Mouse (Mus musculus) ES-E14 (cell line): ENCODE data around the gene Uba52. TPM values are rescaled to one million over a fixed set of nuclear protein-coding genes. Genes with fewer than 3 reads are reported as not detected.

Source experiments
- DNase-seq: peaks from one replicate; pipeline ENCODE4 v3.0.0-alpha.2; 2013; ENCODE audit warnings: low read depth, low spot score
- H3K27ac ChIP-seq: 2 replicates; pipeline ENCODE4 v1.5.1; 2012; ENCODE audit warnings: low read depth, mild to moderate bottlenecking, low read length, moderate library complexity, mixed read lengths; ENCODE audit not compliant: poor library complexity, insufficient read depth, severe bottlenecking
- H3K36me3 ChIP-seq: 2 replicates; pipeline ENCODE4 v1.6.1; 2012; ENCODE audit warnings: mild to moderate bottlenecking, low read length, moderate library complexity, mixed read lengths; ENCODE audit not compliant: control insufficient read depth, poor library complexity, insufficient read depth, severe bottlenecking
- H3K4me1 ChIP-seq, 2 experiments: fragments of 150-350 bp in 1 of 2; sonication (generic) in 1 of 2; 2 replicates each; pipeline ENCODE4 v1.6.1; 2012; ENCODE audit warnings: low read length in 2 of 2, mild to moderate bottlenecking in 1 of 2, mixed read lengths in 1 of 2; ENCODE audit not compliant: control insufficient read depth in 2 of 2, insufficient read depth in 2 of 2, poor library complexity in 1 of 2
- H3K4me3 ChIP-seq, 2 experiments: fragments of 150-350 bp in 1 of 2; sonication (generic) in 1 of 2; 2 replicates each; pipeline ENCODE4 v1.5.1; 2012; ENCODE audit warnings: low read length in 2 of 2, low read depth in 1 of 2, mild to moderate bottlenecking in 1 of 2, mixed read lengths in 1 of 2; ENCODE audit not compliant: insufficient read depth in 1 of 2, poor library complexity in 1 of 2, severe bottlenecking in 1 of 2
- H3K9ac ChIP-seq: 2 replicates; pipeline ENCODE4 v1.6.1; 2012; ENCODE audit warnings: low read depth, mild to moderate bottlenecking, low read length, mixed read lengths; ENCODE audit not compliant: poor library complexity, insufficient read depth, severe bottlenecking
- H3K9me3 ChIP-seq: fragments of 150-350 bp; sonication (generic); 2 replicates; pipeline ENCODE4 v1.6.1; 2012; ENCODE audit warnings: low read depth, mild to moderate bottlenecking, low read length; ENCODE audit not compliant: control insufficient read depth, insufficient read depth
- CHD2 ChIP-seq: IDR thresholded peaks from 2 replicates; pipeline ENCODE4 v1.6.1; 2014; ENCODE audit warnings: mild to moderate bottlenecking, low read depth, low read length, inconsistent platforms
- HCFC1 ChIP-seq: IDR thresholded peaks from 2 replicates; pipeline ENCODE4 v1.6.1; 2012; ENCODE audit warnings: low read length, inconsistent platforms, borderline replicate concordance; ENCODE audit not compliant: insufficient read depth
- MAFK ChIP-seq: IDR thresholded peaks from 2 replicates; pipeline ENCODE4 v1.6.1; 2014; ENCODE audit warnings: mild to moderate bottlenecking, low read depth, low read length, inconsistent platforms; ENCODE audit not compliant: insufficient read depth
- ZC3H11A ChIP-seq: IDR thresholded peaks from 2 replicates; pipeline ENCODE4 v1.6.1; 2012; ENCODE audit warnings: low read depth, mild to moderate bottlenecking, inconsistent platforms, low read length, borderline replicate concordance
- ZNF384 ChIP-seq: IDR thresholded peaks from 2 replicates; pipeline ENCODE4 v1.6.1; 2012; ENCODE audit warnings: low read depth, low read length, inconsistent platforms
- in situ Hi-C, 2 experiments: fragments of 600-800 bp; cut with MboI; formaldehyde crosslinking; loops; one replicate each; pipeline ENCODE4 v1.15.1; 2025; ENCODE audit warnings: low sequenced_read_pairs in 2 of 2, inconsistent platforms in 1 of 2; ENCODE audit not compliant: unreplicated experiment in 2 of 2
- total RNA-seq: library from RNA; depleted of rRNA; stranded (reverse); fragments of 300-350 nt; gene quantifications from 2 replicates; pipeline ENCODE4 v1.2.3, GENCODE M21; 2012

Gene Uba52
- total RNA-seq, 1 experiment: 3,214 TPM

GRCm38 (mm10) chr8:70505698-70506327 lies 4.8 kb downstream of the Uba52 start:
- TF ChIP-seq MAFK: no peak
- no peak for TF ChIP-seq CHD2
- TF ChIP-seq HCFC1: no peak
- TF ChIP-seq ZC3H11A: no peak
- TF ChIP-seq ZNF384: no peak
- H3K4me1 ChIP-seq: peaks cover 4 to 13% of the 10 kb centered on the region in 2 experiments; a peak in 2 of 4 replicates
- peaks cover 30% of the 10 kb centered on the region for H3K36me3 ChIP-seq
- no peak for DNase-seq
- H3K27ac ChIP-seq: no peak overlapping the region
- in situ Hi-C loops: no loop called here
- peak overlapping the region; percentile 89 to 92 for H3K4me3 ChIP-seq
- H3K9me3 ChIP-seq: no peaks in the 10 kb centered on the region
- H3K9ac ChIP-seq: peak overlapping the region; percentile 51

- Histone ChIP-seq H3K36me3 (peaks cover 30% of the 10 kb centered on the region), H3K27ac (no peak overlapping the region), H3K4me3 (no peak overlapping the region), H3K9ac (no peak overlapping the region), H3K4me1 (peaks cover 7 to 17% of the 10 kb centered on the region in 2 experiments; a peak in 2 of 4 replicates), H3K9me3 (no peaks in the 10 kb centered on the region)
- TF ChIP-seq MAFK: no peak
- TF ChIP-seq ZNF384: no peak
- 0 out of 2 replicates have a peak, but pooled peaks have one; percentile 5 for TF ChIP-seq ZC3H11A
- no peak for TF ChIP-seq HCFC1
- DNase-seq: no peak
- in situ Hi-C loops: no loop called here
Measured at GRCm38 (mm10) chr8:70504851-70505250, 5.8 kb downstream of the Uba52 start.

GRCm38 (mm10) chr8:70504291-70504716 lies 6.3 kb downstream of the Uba52 start:
- Histone ChIP-seq H3K4me1 (peaks cover 7 to 17% of the 10 kb centered on the region in 2 experiments; a peak in 2 of 4 replicates), H3K4me3 (no peak overlapping the region), H3K9me3 (no peaks in the 10 kb centered on the region), H3K27ac (no peak overlapping the region), H3K9ac (no peak overlapping the region), H3K36me3 (peaks cover 27% of the 10 kb centered on the region)
- no peak for DNase-seq
- TF ChIP-seq MAFK: no peak
- TF ChIP-seq HCFC1: no peak
- no peak for TF ChIP-seq ZC3H11A
- TF ChIP-seq CHD2: no peak
- TF ChIP-seq ZNF384: no peak
- in situ Hi-C loops: no loop called here

- peak overlapping the region; percentile 36; the same call in 1 of the 2 replicates for H3K9ac ChIP-seq
- H3K27ac ChIP-seq: no peak overlapping the region
- H3K4me1 ChIP-seq: peaks cover 7 to 17% of the 10 kb centered on the region in 2 experiments; a peak in 2 of 4 replicates
- in situ Hi-C loops: no loop called here
- no peak for DNase-seq
- TF ChIP-seq ZC3H11A: peak; percentile 62; the same call in 1 of the 2 replicates
- TF ChIP-seq MAFK: no peak
- no peaks in the 10 kb centered on the region for H3K9me3 ChIP-seq
- peaks cover 17% of the 10 kb centered on the region for H3K36me3 ChIP-seq
- H3K4me3 ChIP-seq: no peak overlapping the region
Measured at GRCm38 (mm10) chr8:70503062-70503750, 7.4 kb downstream of the Uba52 start.
